Mouse (Mus musculus): Measurements from ENCODE around the gene Mertk. TPM values are rescaled to one million over a fixed set of nuclear protein-coding genes. Genes with fewer than 3 reads are reported as not detected.

Gene Mertk
- polyA plus RNA-seq, 2 experiments: 3.1 to 3.2 TPM

- ATAC-seq (ENCODE audit: insufficient read depth) (no peak), DNase-seq (ENCODE audit: low read depth in 3 of 3, low spot score in 3 of 3) (no peak)
- Histone ChIP-seq H3K36me3 (replicated peaks; ENCODE audit: control insufficient read depth, insufficient read depth, low read depth) (peaks cover 1% of the 10 kb centered on the region; the same call in 1 of the 2 replicates), H3K9ac (replicated peaks) (no peak overlapping the region), H3K9me3 (ENCODE audit: control insufficient read depth, low read length) (no peaks in the 10 kb centered on the region), H3K4me3 (ENCODE audit: insufficient read depth in 1 of 2, low read depth in 2 of 2, low read length in 2 of 2) (no peak overlapping the region), H3K27ac (no peak overlapping the region), H3K4me1 (replicated peaks; ENCODE audit: control insufficient read depth in 2 of 2, insufficient read depth in 2 of 2, low read length in 1 of 2) (no peaks in the 10 kb centered on the region), H3K4me2 (ENCODE audit: low read depth) (no peak overlapping the region), H3K27me3 (ENCODE audit: control insufficient read depth, insufficient read depth, low read length) (no peaks in the 10 kb centered on the region)
- TF ChIP-seq CTCF (IDR thresholded peaks at IDR 0.05; ENCODE audit: low read depth) (no peak), EP300 (IDR thresholded peaks at IDR 0.05; ENCODE audit: low read depth) (no peak)
- WGBS (ENCODE audit: insufficient replicate concordance): 44% methylated on average over 8 of the region's 8 CpGs
These were observed 143.7 kb downstream of the Mertk start for GRCm38 (mm10) chr2:128842437-128842836.

- Histone ChIP-seq H3K4me1 (replicated peaks; ENCODE audit: control insufficient read depth in 2 of 2, insufficient read depth in 2 of 2, low read length in 1 of 2) (no peaks in the 10 kb centered on the region), H3K4me2 (ENCODE audit: low read depth) (no peak overlapping the region), H3K4me3 (ENCODE audit: insufficient read depth in 1 of 2, low read depth in 2 of 2, low read length in 2 of 2) (no peak overlapping the region), H3K36me3 (replicated peaks; ENCODE audit: control insufficient read depth, insufficient read depth, low read depth) (peaks cover 2% of the 10 kb centered on the region; the same call in 1 of the 2 replicates), H3K27me3 (ENCODE audit: control insufficient read depth, insufficient read depth, low read length) (no peaks in the 10 kb centered on the region), H3K27ac (no peak overlapping the region), H3K9me3 (ENCODE audit: control insufficient read depth, low read length) (no peaks in the 10 kb centered on the region), H3K9ac (replicated peaks) (no peak overlapping the region)
- 85% methylated on average over 2 of the region's 2 CpGs for WGBS (ENCODE audit: insufficient replicate concordance)
- DNase-seq (ENCODE audit: low read depth in 3 of 3, low spot score in 3 of 3) (no peak), ATAC-seq (ENCODE audit: insufficient read depth) (no peak)
- TF ChIP-seq EP300 (IDR thresholded peaks at IDR 0.05; ENCODE audit: low read depth) (no peak), CTCF (IDR thresholded peaks at IDR 0.05; ENCODE audit: low read depth) (no peak)
These were observed 151.3 kb downstream of the Mertk start for GRCm38 (mm10) chr2:128850036-128850435.

Other genes with a start within 250 kb of the Mertk start
- not detected in 2 replicates for gene Spdye4c, start 107.7 kb upstream of the Mertk start, polyA plus RNA-seq (2012; rRNA removed)
- gene Spdye4c, start 107.7 kb upstream of the Mertk start, polyA plus RNA-seq (2014; fragmentation: Nextera tagmentation; extraction: Ambion mirVana): not detected in 2 replicates
- gene Anapc1, start 11.6 kb upstream of the Mertk start, polyA plus RNA-seq (2012; rRNA removed): 17.4 and 20.6 TPM in 2 replicates
- gene Anapc1, start 11.6 kb upstream of the Mertk start, polyA plus RNA-seq (2014; fragmentation: Nextera tagmentation; extraction: Ambion mirVana): 21.6 and 26.0 TPM in 2 replicates
- gene Tmem87b, start 119.2 kb downstream of the Mertk start, polyA plus RNA-seq (2012; rRNA removed): 3.0 and 4.2 TPM in 2 replicates
- 6.7 and 7.6 TPM in 2 replicates for gene Tmem87b, start 119.2 kb downstream of the Mertk start, polyA plus RNA-seq (2014; fragmentation: Nextera tagmentation; extraction: Ambion mirVana)
- 0.15 and 0.17 TPM in 2 replicates for gene Fbln7, start 164.0 kb downstream of the Mertk start, polyA plus RNA-seq (2012; rRNA removed)
- gene Fbln7, start 164.0 kb downstream of the Mertk start, polyA plus RNA-seq (2014; fragmentation: Nextera tagmentation; extraction: Ambion mirVana): 0.33 TPM in 2 replicates
- gene Zc3h8, start 245.1 kb downstream of the Mertk start, polyA plus RNA-seq (2012; rRNA removed): 1.4 and 2.6 TPM in 2 replicates
- 2.4 and 3.0 TPM in 2 replicates for gene Zc3h8, start 245.1 kb downstream of the Mertk start, polyA plus RNA-seq (2014; fragmentation: Nextera tagmentation; extraction: Ambion mirVana)

Measured in liver, embryonic 14.5 days (tissue).